Mouse (Mus musculus) testis, adult 10 weeks (tissue): ENCODE results near the gene Olfr1414. TPM values are rescaled to one million over a fixed set of nuclear protein-coding genes. Genes with fewer than 3 reads are reported as not detected.

ENCODE experiments used
- polyA plus RNA-seq: library from polyadenylated mRNA; stranded (reverse); fragments of 350-450 nt; fragmentation: Illumina TruSeq; extraction: RNeasy Lipid Tissue Mini Kit (QIAGEN cat#74804); gene quantifications from one replicate; pipeline ENCODE4 v1.2.3, GENCODE M21; 2014; ENCODE audit warnings: low read depth, low replicate concordance

Gene Olfr1414
- not detected for polyA plus RNA-seq

DNA sequence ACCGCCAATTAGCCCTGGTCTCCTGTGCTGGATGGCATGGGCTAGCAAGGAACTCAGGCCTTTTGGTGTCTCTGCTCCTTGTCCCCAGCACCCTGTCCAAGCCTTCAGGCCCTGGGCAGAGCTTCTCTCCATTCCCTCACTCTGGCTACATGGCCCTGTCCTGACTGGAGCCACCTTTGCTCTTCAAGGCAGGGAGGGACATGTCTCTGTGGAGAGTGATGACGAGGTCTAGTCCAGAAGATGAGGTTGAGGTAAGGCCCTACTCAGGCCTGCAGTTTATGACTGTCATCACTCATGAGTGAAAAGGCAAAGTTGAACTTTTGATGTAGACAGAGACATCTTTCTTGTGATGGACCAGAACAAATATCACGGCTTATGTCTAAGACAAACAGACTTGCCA, at the start of gene Olfr1414:
Gene Olfr1414 (minus strand): TSS at position 101 of the 400 bp plus-strand sequence.

DNA sequence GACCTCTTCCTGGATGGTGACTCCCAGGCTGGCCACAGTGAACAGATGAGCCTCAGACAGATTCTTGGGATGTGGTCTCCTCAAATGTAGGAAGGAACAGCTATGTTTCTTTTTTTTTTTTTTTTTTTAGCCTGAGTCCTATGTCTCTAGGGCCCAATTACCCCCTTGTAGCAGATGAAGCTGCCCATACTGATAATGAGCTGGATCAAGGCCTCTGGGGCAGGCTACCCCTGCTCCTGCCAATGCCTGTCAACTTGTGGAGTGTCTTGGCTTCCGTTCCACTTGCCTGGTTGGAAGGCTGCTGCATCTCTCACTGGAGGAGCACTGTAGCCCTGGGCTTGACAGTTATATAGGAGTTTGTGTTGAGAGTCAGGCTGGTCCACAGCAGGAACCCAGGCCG, 22.5 kb downstream of the Olfr1414 start, which contains the start of gene Olfr1415:
Gene Olfr1415 (minus strand): TSS at position 101 of the 400 bp plus-strand sequence.

DNA sequence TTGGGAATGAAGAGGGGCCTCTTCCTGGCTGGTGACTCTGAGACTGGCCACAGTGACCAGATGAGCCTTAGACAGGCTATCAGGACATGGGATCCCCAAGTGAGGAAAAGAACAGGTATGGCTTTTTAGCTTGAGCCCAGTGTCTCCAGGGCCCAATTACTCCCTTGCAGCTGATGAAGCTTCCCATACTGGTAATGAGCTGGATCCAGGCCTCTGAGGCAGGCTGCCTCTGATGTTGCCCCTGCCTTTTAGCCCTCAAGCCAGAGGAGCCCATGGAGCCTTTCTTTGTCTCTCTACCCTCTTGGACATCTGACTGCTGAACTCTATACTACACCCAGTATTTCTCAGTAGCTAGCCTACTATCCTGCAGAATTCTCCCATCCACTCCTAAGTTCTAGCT, 33.4 kb downstream of the Olfr1414 start, which contains the start of gene Olfr1416:
Gene Olfr1416 (minus strand): TSS at position 101 of the 400 bp plus-strand sequence.

DNA sequence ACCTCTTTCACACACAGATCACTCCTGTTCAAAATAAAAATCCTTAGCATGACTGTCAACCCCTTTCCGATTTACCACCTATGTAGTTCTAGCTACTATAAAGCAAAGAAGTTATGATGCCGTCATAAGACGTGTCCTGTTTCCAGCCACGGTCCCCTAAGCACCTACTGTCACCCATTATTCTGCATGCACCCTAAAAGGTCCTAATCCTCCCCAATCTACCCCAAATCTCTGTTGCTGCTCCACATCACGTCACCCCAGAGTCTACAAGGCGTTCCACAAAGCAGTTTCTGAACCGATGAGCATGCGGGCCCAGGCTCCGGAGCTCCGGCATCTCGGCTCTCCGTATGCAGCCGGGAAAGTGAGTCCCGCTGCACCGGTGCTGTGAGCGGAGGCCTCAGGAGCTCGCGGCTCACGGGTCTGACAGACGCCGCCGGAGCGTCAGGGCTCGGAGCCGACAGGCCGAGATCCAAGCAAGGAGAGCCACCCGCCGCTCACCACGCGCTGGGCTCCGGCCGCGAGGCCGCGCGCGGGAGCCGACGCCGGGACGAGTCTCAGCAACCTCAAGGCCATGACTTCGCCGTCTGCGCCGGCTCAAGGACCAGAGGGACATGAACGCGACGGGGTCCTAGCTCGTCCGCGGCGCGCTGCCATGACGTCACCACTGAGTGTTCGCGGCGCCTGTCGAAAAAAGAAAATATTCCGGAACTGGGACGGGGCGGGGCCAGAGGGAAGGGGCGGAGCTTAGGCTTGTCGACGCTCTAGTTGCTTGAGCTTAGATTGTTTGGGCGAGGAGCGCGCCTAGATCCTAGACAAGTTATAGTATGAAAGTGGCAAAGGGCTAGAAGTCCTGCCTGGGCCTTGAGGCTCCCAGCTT, 45.1 kb downstream of the Olfr1414 start, which contains the start of gene Ndufa10:
Gene Ndufa10 (minus strand): TSS at position 696 of the 877 bp plus-strand sequence.

Other genes with a start within 250 kb of the Olfr1414 start
- 46.3 TPM for gene Ndufa10, start 44.8 kb downstream of the Olfr1414 start, polyA plus RNA-seq
- not detected for gene Olfr1416, start 33.5 kb downstream of the Olfr1414 start, polyA plus RNA-seq
- gene Olfr1415, start 22.6 kb downstream of the Olfr1414 start, polyA plus RNA-seq = not detected
- not detected for gene Olfr1413, start 52.7 kb upstream of the Olfr1414 start, polyA plus RNA-seq
- gene Olfr1412, start 67.1 kb upstream of the Olfr1414 start, polyA plus RNA-seq = not detected
- not detected for gene Olfr1411, start 75.8 kb upstream of the Olfr1414 start, polyA plus RNA-seq
- 0.03 TPM for gene Olfr1410, start 87.1 kb upstream of the Olfr1414 start, polyA plus RNA-seq
- gene Olfr12, start 99.1 kb upstream of the Olfr1414 start, polyA plus RNA-seq = not detected
- gene Cops9, start 123.3 kb upstream of the Olfr1414 start, polyA plus RNA-seq = 116 TPM
- gene Otos, start 130.2 kb upstream of the Olfr1414 start, polyA plus RNA-seq = not detected